Mouse (Mus musculus): ENCODE results near the gene Slc30a7.

GRCm38 (mm10) chr3:115963597-115963996 is 43.6 kb downstream of the Slc30a7 start:
- TF ChIP-seq GATA1 (IDR thresholded peaks at IDR 0.05; ENCODE audit: low read length) (no peak), TAL1 (IDR thresholded peaks at IDR 0.05; ENCODE audit: low read length) (no peak)

Measured in erythroblast, embryonic 14.5 days (primary cell).